Mouse (Mus musculus) kidney, adult 2 months (tissue): ENCODE results near the gene Plcxd1.

Experiments used
- CTCF ChIP-seq: fragments of 200-500 bp; conservative IDR thresholded peaks from 2 replicates; pipeline ENCODE4 v1.5.1; 2011; ENCODE audit warnings: low read depth, mild to moderate bottlenecking, control low read depth, low read length, moderate library complexity, mixed read lengths; ENCODE audit not compliant: insufficient read depth, insufficient read length
- POLR2A ChIP-seq: fragments of 200-500 bp; IDR thresholded peaks from one replicate; pipeline ENCODE4 v1.6.1; 2011; ENCODE audit warnings: low read depth, low read length, control low read depth

DNA sequence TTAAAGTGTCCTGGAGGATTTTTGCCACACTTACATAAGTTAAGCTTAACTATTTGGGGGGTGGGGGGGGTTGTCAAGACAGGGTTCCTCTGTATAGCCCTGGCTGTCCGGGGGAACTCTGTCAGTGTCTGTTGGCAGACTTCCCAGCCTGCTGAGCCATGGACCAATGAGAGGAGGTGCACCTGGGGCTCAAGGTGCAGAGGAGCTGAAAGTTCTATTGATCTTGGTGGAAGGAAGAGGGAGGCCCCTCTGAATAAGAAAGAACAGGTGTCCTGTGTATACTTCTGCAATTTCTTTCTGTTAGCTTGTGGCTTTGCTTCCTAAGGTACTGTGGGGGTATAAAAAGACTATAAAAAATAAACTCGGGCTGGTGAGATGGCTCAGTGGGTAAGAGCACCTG is 8.2 kb upstream of the Plcxd1 start:
- TF ChIP-seq CTCF (no peak), POLR2A (no peak)
